Mouse (Mus musculus) neural tube, embryonic 10.5 days (tissue): Measurements from ENCODE around the gene Gm884.
A peak's percentile ranks its signal among the peaks of the same experiment; 100 is the strongest.

Source experiments
- DNase-seq: peaks from one replicate; pipeline ENCODE4 v3.0.0-alpha.2; 2017; ENCODE audit warnings: low spot score; ENCODE audit errors: extremely low spot score

The Gm884 gene

DNA sequence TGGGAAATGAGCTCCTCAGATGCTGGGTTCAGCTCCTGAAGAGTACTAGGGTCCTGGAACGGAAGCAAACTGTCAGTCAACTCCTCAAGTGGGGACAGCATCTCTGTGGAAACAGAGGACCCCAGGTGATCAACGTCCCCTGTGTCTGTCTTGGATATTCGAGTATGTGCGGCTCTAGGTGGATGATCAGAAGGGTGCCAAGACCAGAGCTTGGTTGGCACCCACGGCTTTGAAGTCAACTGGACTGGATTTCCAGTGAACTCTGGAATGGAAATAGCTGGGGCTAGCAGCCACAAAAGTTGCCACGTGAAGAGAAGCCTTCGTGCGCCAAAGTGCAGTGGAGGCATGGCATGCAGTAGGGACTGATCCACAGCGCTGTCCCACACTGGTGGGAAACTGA is at the start of gene Gm884:
Gene Gm884, minus strand, starts transcription at position 101 of the 400 bp plus-strand sequence.
- no peak for DNase-seq

DNA sequence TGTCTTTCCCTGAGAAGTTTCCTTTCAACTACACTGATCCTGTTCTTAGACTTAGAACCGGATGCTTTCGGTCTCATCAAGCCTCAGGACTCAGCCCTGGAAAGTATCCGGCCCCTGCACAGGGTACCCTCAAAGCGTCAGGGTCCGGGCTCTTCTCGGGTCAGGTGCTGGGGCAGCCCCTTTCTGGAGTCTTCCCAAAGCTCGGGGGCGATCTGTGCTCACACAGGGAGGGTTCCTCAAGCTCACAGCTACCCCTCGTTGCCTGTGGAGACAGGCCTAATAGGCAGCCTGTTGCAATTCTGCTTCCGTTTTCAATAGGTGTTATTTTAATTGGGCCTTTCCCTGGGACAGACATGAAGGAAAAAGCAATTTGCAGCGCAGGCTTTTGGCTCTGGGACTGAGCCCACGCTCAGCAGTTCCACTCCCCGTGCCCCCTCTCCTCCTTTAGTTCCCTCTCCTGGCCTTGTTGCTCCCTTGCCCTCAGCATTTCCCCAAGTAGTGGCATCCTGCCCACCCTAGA is 46.0 kb upstream of the Gm884 start:
- no peak for DNase-seq

DNA sequence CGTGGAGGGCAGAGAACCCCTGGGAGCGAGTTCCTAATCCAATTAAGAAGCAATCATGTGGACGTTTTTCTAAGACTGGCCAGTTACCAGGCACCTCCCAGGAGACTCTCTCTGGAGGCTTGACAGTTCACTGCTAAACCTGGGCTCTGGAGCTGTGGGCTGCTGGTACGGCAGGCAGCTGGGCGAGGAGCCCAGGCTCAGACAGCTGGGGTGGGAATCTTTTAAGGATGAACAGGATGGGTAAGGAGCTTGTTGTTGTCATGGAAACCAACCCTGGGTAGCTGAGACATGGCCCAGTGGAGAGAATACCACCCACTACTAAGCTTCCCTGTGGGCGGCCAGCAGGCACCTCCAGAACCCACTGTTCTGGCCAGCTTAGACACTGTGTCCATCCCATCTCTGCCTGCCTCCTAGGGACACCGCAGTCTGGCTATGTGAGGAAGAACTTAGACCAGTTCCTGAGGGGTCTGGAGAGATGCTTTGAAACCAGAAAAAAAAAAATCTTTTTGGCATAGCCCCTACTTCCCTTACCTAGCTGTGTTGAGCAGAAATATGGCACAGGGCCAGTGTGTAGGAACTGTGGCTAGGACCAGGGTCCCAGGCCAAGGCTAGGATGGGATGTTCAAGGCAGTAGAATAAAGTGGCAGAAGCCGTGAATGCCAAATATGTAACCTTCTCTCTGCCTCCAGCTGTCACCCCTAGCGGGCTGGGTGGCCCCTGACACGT is 45.4 kb upstream of the Gm884 start:
- DNase-seq: no peak

DNA sequence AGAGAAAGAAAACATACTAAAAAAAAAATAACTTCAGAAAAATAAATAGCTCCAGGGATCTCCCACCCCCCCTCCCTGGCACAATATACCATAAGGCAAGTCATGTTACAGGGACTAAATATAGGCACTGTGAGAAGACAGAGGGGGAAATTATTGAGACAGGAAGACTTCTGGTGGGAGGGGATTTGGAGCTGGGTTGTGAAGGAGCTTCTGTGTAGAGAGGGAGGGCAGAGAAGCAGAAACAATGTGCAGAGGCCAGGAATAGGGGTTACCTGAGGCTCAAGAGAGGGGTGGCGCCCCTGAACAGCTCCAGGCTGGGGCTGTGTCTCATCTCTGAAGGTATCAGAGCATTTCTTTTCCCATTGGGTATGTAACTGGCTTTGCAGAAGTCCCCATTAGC is 44.8 kb upstream of the Gm884 start:
- DNase-seq: no peak

DNA sequence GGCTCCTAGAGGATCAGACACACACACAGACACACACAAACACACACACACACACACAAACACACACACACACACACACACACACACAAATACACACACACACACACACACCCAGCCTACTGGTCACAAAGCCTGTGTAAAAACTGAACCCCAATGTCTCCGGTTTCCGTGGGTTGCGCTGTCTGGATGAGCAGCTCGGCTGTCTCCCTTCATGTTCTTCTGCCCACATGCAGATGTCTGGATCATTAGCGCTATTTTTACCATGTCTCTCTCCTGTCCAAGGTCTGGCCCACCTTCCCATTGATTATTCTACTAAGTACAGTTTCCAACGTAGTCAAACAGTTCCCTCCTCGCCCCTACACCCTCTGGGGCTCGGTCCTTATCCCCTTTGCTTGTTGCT is 42.2 kb upstream of the Gm884 start:
- no peak for DNase-seq

DNA sequence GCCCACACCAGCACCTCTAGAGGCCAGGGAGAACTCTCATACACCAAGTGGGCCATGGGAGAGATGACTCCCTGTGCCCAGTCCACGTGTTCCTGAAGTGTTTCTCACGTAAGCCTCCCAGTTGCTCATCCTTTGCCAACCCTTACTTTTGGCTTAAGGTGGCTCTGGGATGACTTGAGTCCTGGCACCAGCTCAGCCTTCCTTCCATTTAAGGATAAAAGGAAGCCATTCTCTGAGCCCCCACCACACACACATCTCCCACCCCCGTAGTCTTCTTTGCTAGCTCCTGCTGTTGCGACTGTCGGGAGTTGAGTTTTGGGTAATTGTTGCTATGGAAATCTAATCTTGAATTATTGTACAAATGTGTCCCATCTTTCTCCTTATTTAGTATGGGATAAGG is 41.6 kb upstream of the Gm884 start:
- no peak for DNase-seq

DNA sequence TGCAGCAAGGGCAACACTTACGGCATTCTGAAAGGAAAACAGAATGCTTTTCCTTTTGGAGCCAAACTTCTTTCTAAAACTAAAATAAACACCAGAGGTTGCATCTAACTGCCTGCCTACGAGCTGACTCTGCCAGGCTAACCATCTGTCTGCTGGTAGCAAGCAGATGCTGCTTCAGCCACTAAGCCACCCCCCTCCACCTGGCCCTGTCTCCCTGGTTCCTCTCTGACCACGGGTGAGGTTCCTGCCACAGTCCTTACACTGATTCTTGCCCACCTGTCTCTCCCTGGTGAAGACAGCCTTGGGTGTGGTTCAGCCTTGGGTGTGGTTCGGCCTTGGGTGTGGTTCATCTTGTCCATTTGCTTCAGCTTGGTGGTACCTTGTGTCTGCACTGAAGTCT is 40.9 kb upstream of the Gm884 start:
- DNase-seq: no peak

DNA sequence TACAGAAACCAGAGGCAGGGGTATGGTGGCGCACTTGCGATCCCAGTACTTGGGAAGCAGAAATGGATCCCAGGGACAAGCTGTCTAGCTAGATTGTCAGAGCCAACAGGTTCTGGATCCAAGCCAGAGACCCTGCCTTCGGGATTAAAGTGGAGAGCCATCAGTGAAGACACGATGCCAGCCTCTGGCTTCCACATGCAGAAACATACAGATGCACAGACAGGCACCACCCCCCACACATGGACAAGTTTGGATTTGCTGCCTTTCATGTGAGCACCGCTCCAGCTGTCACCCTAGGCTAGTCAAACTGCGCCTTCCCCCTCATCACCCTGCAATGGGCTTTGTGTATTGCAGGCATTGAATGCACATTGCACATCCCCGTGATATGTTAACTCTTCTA is 37.2 kb upstream of the Gm884 start:
- no peak for DNase-seq

DNA sequence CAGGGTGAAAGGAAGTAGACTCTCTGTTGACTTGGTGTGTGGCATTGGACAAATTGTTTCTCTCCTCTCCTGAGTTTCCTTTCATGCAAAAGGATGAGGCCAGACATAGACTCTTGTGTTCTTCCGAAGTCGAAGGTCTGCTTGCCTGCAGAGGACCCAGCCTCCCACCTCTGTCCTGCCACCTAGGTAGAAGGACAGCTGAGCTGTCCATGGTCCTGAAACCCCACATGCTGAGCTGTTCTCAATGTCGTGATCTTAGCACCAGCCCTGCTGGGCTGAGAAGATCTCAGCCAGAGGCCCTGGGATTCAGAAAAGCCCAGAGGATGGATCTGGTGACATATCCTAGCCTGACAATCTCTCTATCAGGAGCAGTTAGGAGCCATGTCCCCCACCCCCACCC is 35.6 kb upstream of the Gm884 start:
- DNase-seq: peak; percentile 56

DNA sequence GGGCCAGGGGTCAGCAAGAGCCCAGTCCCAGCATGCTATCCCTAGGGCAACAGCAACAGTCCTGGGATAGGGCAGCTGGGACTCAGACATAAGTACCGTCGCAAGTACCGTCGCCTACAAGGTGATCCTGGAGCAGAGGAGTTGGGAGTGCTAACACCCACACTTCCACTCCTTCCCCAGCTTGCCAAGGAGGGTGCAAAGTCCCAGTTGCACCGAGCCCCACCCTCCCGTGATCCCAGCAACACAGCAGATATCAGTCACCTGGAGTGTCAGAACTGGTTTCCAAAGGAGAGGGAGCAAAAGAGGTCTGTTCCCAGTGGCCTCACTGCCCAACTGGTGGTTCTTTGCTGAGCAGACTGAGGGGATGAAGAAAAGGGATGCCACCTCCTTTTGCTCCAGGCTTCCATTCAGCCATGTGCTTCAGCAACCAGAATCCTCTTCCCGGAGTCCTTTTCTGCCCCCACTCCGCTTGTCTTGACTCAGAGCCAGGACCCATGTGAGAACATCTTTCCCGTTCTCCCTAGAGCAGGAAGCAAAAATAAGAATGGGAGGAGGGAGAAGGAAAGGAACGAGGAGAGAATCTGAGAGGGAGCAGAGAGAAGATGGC is 32.5 kb upstream of the Gm884 start:
- no peak for DNase-seq

DNA sequence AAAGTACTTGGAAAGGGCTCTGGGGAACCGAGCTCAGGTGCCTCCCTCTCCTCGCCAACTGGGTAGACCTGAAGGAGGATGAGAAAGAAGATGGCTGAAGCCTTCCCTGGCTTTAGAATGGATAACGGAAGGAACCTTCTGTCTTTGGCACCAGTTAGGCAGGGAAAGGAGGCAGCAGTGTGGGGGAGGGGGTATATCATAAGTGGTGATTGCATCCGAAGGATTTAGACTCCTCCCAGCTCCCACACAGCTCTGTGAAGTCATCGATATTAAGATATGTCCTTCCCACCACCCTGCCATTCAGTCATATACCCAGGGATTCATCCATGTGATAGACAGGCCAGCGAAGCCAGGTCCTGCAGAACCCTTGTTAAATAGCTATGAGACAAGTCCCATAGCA is 30.5 kb upstream of the Gm884 start:
- DNase-seq: no peak

DNA sequence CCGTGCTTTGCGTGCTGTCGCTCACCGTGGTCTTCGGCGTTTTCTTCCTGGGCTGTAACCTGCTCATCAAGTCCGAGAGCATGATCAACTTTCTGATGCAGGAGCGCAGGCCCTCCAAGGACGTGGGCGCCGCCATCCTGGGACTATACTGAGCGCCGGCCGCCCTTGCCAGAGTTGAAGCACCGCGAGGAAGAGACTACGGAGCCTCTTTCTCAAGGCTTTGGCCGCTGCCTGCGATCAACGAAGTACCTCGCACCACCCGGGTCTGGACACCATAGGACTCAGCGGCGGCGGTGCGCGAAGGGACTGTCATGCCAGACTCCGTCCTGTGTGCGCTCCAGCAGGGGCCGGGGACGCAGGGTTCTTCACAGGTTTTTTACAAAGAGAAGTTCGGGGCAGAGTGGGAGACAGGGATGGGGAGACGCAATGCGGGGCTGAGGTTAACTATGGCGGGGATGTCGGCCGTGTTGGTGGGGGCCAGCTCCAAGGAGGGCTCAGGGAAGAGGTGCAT is 29.1 kb upstream of the Gm884 start:
- DNase-seq: peak; percentile 30

DNA sequence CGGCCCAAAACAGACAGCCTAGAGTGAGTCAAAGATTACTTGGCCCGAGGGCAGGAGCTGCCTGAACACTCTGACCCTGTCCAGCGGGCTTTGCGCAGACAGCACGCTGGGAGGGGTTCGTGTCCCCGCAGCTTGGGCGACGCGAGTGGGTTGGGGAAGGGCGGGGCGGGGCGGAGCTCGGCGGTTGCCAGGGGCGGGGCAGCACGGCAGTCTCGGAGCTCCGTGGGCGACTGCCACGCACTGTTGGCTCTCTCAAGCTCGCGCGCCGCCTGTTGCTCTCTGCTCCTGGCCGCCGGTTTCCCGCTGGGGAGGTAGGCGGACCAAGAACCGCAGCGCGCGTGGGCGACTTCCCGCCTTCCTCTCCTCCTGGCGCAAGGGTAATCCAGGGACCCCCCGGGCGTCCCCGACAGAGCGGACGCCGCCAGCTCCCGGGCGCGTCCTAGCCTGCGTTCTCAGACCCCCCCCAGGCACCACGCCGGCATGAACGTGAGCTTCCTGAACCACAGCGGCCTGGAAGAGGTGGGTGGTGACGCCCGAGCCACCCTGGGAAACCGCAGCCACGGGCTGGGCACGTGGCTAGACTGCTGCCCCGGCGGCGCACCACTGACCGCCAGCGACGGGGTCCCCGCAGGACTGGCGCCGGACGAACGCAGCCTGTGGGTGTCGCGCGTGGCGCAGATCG is 28.5 kb upstream of the Gm884 start, which contains the start of gene Rprml:
Gene Rprml, plus strand, starts transcription at position 270 of the 682 bp plus-strand sequence.
- DNase-seq: peak; percentile 33

DNA sequence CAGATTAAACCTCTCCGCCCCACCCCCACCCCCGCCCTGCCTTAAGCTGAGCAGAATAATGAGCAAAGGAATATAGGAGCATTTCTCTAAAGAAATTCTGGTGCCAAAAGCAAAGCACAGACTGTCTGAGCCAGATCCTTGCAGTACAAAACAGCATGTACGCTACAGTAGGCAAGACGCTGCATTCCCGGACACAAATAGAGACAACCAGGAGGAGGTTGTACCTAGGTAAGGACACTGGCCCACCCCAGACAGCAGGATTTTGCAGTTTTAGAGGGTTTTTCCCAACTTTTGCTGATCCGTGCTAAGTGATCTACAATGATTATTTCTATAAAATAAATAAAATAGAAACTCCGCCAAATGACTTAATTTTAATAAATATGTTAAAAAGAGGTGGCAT is 27.7 kb upstream of the Gm884 start:
- no peak for DNase-seq

DNA sequence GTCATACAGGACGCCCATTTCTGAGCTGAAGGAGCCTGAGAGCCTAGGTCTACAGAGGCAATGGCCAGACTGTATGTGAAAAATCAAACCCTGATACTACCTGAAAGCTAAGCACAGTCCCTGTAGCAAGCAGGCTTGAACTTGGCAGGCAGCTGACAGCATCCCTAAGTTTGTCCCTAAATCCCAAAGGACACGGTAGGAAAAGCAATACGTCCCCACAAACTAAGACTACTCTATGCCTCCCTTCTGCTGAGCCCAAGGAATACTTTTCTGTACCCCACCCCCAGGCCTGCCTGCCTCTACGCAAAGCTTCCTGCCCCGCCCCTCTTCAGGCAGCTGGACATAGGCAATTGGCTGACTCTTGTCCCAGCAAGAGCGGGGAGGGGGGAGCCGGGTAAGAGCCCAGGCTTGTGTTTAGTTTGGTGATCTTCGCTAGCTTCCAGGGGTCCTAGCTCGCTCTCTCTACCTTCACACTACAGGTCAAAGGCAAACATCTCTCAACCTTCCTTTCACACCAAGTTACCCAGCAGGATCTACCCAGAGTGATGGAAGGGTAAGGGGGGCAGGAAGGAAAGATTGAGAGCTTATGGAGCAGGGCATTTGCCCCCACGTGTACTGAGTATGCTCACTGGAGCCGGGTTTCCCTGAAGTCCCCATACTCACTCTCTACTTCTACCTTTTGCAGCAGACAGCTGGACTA is 27.1 kb upstream of the Gm884 start:
- no peak for DNase-seq

DNA sequence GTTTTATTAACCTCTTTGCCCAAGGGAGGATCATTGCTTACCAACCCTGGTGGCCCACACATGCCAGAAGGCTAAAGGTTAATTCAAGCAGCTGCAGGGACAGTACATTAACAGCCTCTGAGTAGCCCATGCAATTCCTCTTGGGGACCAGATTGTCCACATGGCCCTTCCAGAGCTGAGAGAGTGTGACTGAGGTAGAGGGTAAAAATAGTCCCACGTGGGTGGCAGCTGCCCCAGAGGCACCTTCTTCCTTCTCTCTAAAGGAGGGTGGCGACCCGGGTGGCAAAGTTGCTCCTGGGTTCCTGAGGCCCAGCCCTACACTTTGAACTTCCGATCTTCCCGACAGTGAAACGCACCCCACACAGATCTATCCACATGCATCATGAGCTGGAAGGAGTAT is 25.4 kb upstream of the Gm884 start:
- no peak for DNase-seq

DNA sequence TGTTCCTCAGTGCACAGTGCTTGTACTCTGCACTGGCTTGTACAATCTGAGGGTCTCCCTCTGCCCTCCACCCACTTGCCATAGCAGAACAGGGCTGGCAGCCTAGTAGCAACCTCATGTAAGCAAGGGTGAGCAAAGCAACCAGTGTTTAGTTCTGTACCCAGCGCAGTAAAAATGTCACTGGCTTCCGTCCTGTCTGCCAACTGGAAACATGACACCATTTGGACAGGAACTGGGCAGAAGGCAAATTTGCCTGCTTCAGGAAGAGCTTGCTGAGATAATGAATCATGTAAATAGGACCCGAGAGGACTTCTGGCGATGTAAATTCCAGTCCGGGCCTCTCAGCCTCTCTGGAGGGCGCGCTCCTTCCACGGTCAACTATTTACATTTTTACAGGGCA is 24.8 kb upstream of the Gm884 start:
- DNase-seq: no peak

DNA sequence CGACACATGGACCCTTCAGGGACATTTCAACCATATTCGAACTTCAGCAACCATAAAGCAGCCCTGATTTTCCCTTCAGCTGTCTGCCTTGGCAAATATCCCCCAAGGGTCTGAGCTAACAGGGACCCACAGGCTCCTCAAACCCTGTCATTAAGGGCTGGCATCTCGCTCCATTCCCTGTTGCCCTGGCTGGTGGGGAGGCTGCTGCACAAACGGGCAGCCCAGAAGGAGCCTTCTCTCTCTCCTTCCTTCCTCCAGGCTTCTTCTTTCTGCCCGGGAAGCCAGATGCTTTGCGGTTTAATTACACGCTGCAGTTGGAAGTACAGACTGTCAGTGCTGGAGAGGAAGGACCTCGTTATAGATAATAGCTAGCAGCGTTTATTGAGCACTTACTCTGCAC is 22.3 kb upstream of the Gm884 start:
- DNase-seq: no peak

DNA sequence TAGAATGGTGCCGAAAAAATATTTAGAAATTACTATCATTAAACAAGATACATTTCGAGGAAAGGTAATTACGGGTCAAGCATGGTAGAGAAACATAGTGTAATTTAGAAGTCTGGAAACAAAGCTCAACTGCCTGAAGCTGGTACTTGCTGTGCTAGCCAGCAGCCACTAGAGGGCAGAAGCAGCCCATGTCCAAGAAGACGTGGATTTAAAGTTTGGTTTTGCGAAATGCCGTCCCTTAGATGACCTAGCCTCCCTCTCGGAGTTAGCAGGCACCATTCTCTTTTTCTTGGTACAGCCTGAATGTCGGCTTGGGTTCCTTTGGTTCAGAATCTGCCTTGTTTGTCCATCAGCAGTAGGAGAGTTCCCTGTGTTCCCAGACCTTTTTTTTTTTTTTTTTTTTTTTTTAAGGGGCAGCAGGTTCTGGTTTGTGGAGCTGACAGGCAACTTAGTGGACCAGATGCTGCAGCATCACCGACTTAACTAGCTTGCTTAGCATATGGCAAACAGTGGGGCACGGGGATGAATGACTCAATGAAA is 18.5 kb upstream of the Gm884 start:
- peak; percentile 63 for DNase-seq

DNA sequence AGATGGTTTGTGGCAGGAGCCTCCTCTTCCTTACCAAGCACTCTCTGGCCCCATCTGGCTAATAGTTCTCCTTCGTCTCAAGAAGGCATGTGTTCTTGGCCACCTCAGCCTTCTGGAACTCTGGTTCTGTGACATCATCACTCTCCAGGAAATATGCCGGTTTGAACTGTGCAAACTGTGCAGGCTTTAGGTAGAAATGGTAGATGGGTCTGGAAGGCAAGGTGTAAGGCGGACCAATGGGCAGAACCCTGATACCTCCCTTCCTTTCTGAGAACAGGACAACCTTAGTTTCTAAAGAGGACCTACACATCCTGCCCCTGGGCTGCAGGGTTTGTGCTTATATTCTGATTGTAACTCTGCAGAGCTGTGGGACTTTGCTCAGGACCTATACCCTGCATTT is 17.9 kb upstream of the Gm884 start, which contains the start of gene Lyzl6:
Gene Lyzl6, minus strand, starts transcription at position 101 of the 400 bp plus-strand sequence.
- DNase-seq: no peak

DNA sequence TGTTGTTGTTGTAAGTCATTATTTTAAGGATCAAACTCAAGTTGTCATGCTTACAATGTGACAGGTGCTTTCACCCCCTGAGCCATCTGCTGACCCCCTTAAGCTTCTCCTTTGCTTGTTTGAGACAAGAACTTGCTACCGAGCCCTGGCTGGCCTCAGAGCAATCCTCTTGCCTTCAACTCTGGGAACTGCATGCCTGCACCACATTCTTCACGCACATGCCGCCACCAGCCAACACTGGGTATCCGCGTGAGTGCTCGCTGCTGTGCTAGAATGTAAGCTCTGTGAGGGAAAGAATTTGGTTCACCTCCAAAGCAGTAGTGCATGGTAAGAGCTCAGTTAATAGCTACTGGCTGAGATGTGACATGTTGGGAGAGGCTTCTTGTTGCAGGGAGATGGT is 15.3 kb upstream of the Gm884 start:
- no peak for DNase-seq
